Mouse (Mus musculus): ENCODE results near the gene Barx2. TPM values are rescaled to one million over a fixed set of nuclear protein-coding genes. Genes with fewer than 3 reads are reported as not detected.

Barx2 gene
- polyA plus RNA-seq, 1 experiment, result 0.14 TPM

DNA sequence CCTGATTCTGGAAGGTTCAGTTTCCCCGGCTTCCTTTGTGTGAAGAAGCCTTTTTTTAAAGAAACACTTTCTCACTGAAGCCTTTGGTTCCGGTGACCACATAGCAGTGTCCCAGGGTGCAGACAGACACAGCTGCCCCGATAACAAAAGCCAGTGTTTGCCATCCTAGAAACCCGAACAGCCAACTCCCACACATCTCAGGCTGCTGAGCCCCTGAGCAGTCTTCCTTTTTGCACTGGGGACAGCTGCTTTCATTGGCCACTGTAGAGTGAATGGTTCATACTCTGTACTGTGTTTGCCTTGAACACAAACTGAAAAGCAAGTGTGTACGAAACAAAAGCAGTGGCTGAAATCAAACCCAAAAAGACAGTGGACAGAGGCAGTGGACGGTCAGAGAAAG lies 75.2 kb downstream of the Barx2 start:
- Histone ChIP-seq H3K36me3 (ENCODE audit: control insufficient read depth, insufficient read depth, low read length) (no peaks in the 10 kb centered on the region), H3K27me3 (ENCODE audit: control insufficient read depth, insufficient read depth, low read length) (no peaks in the 10 kb centered on the region), H3K27ac (ENCODE audit: control insufficient read depth, insufficient read depth, low read depth, low read length) (no peak overlapping the region), H3K4me1 (ENCODE audit: control insufficient read depth, insufficient read depth, low read length) (no peaks in the 10 kb centered on the region), H3K4me3 (ENCODE audit: control insufficient read depth, low read depth, low read length) (no peak overlapping the region)
- TF ChIP-seq POLR2A (IDR thresholded peaks at IDR 0.05; ENCODE audit: control insufficient read depth, low read depth, low read length) (no peak), CTCF (IDR thresholded peaks at IDR 0.05; ENCODE audit: control insufficient read depth, insufficient read depth, insufficient replicate concordance, low read depth, low read length) (no peak)

DNA sequence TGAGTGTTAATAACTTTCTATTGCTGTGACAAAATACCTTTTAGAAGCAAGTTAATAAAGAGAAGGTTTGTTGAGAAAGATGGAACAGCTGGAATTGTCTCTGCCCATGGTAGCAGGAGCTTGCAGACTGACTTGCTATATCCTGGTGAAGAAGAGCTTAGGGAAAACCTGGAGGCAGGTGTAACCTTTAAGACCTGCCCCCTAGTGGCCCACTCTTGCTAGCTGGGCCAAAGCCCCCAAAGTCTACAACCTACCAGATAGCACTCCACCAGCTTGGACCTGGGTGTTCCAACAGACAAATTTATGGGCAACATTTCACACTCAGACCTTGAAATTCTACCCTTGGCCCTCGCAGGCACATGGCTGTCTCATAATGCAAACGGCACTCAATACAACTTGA lies 104.5 kb downstream of the Barx2 start:
- no peak overlapping the region for H3K4me3 ChIP-seq (ENCODE audit: control insufficient read depth, low read depth, low read length)
- H3K27ac ChIP-seq (ENCODE audit: control insufficient read depth, insufficient read depth, low read depth, low read length), result no peak overlapping the region
- no peaks in the 10 kb centered on the region for H3K4me1 ChIP-seq (ENCODE audit: control insufficient read depth, insufficient read depth, low read length)
- H3K36me3 ChIP-seq (ENCODE audit: control insufficient read depth, insufficient read depth, low read length), result no peaks in the 10 kb centered on the region
- no peaks in the 10 kb centered on the region for H3K27me3 ChIP-seq (ENCODE audit: control insufficient read depth, insufficient read depth, low read length)
- TF ChIP-seq POLR2A (IDR thresholded peaks at IDR 0.05; ENCODE audit: control insufficient read depth, low read depth, low read length), result no peak
- TF ChIP-seq CTCF (IDR thresholded peaks at IDR 0.05; ENCODE audit: control insufficient read depth, insufficient read depth, insufficient replicate concordance, low read depth, low read length), result no peak

GRCm38 (mm10) chr9:31802641-31803040 lies 110.6 kb downstream of the Barx2 start:
- Histone ChIP-seq H3K36me3 (ENCODE audit: control insufficient read depth, insufficient read depth, low read length) (no peaks in the 10 kb centered on the region), H3K4me3 (ENCODE audit: control insufficient read depth, low read depth, low read length) (no peak overlapping the region), H3K4me1 (ENCODE audit: control insufficient read depth, insufficient read depth, low read length) (no peaks in the 10 kb centered on the region), H3K27ac (ENCODE audit: control insufficient read depth, insufficient read depth, low read depth, low read length) (no peak overlapping the region), H3K27me3 (ENCODE audit: control insufficient read depth, insufficient read depth, low read length) (no peaks in the 10 kb centered on the region)
- TF ChIP-seq POLR2A (IDR thresholded peaks at IDR 0.05; ENCODE audit: control insufficient read depth, low read depth, low read length) (no peak), CTCF (IDR thresholded peaks at IDR 0.05; ENCODE audit: control insufficient read depth, insufficient read depth, insufficient replicate concordance, low read depth, low read length) (no peak)

Other genes with a start within 250 kb of the Barx2 start
- 2.7 and 4.2 TPM in 2 replicates for gene Arhgap32, start 202.7 kb upstream of the Barx2 start, polyA plus RNA-seq (2012; rRNA removed)